Mouse (Mus musculus) embryo, embryonic 10 days (tissue): ENCODE results near the gene Gm42791.

Experiments
- DNase-seq: peaks from one replicate; pipeline ENCODE4 v3.0.0-alpha.2; 2015; ENCODE audit warnings: low spot score

The Gm42791 gene

DNA sequence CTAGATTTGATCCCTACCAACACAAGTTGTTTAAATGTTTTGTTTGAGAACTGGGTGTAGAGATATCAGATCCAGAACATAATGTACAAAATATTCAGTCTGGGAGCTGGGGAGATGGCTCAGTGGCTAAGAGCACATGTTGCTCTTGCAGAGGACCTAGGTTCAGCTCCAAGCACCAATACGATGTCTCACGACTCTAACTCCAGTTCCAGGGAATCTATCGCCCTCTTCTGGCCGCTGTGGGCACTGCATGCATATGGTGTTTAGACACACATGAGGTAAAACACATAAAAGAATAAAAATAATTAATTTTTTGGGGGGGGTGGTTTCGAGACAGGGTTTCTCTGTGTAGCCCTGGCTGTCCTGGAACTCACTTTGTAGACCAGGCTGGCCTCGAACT, 42.5 kb downstream of the Gm42791 start:
- DNase-seq = peak; percentile 51

GRCm38 (mm10) chr5:148951360-148951759, 43.6 kb downstream of the Gm42791 start:
- DNase-seq = no peak

DNA sequence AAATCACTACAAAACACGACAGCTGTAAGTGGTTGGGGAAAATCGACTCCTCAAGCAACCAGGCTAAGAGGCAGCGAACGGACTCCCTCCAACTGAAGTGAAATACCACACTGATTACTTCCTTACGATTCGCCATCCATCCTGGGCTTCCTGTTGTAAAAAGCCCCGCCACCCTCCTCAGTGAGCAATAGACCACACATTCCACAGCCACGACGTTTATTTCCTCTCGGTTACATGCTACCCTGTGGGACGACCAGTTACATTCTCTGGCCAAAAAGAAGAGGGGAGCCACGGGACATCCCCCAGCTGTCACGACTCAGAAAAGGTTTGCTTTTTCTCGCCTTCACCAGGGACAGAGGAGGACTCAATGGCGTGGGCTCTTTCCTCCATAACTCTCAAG, 44.9 kb downstream of the Gm42791 start:
- DNase-seq = peak; percentile 47

DNA sequence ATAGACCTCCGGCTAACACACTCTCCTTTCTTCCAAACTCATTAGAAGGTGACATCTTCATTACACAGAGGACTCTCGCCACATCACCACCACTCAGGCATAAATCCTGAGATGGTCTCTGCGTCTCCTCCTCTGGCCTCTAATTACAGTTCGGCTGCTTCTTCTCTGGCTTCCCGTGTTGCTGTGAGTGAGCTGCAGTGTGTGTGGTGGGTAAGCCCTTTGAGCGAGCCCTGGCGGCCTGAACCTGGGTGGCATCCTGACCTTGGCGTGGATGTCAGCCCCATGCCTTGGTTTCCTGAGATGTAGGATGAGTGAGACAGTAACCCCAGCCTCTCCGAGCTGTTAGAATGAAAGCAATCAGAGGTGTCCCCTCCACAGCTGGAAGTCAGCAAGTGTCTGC, 46.4 kb downstream of the Gm42791 start:
- DNase-seq = no peak

- DNase-seq = no peak
Measured at GRCm38 (mm10) chr5:148947412-148947811, 47.5 kb downstream of the Gm42791 start.

- peak; percentile 38 for DNase-seq
Measured at GRCm38 (mm10) chr5:148946787-148947186, 48.2 kb downstream of the Gm42791 start.

GRCm38 (mm10) chr5:148945735-148946134, 49.2 kb downstream of the Gm42791 start:
- DNase-seq = no peak

- peak; percentile 43 for DNase-seq
Measured at GRCm38 (mm10) chr5:148944024-148944423, 50.9 kb downstream of the Gm42791 start.

GRCm38 (mm10) chr5:148943444-148943843, 51.5 kb downstream of the Gm42791 start:
- DNase-seq = no peak

DNA sequence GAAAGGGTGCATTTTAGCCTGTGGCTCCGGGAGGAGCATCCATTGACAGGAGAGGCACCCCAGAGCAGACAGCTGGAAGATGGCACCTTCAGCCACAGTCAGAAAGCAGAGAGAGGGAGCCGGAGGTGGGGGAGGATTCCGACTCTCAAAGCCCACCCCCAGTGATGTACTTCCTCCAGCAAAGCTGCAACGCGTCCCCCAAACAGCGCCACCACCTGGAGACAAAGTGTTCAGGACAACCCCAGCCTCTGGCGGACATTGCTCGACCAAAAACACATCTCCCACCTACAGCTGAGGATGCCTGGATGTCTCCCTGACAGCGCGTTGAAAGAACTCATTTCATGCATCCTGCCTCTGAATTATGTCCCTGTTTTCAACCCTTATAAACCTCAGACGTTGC, 52.0 kb downstream of the Gm42791 start:
- no peak for DNase-seq

DNA sequence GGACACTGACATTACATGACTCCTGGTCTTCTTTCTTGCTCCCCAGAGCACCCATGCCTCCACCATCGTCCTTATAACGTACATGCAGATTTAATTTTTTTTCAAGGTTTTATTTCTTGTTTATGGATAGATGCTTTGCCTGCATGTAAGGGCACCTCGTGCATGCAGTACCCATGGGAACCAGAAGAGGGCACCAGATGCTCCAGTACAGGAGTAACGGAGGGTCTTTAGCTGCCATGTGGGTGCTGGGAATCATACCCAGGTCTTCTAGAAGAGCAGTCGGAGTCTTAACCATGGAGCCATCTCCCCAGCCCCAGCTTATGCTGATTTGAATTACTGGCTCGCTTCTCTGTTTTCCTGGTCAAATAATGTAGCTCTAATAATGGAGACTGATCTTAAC, 52.6 kb downstream of the Gm42791 start:
- DNase-seq = no peak

DNA sequence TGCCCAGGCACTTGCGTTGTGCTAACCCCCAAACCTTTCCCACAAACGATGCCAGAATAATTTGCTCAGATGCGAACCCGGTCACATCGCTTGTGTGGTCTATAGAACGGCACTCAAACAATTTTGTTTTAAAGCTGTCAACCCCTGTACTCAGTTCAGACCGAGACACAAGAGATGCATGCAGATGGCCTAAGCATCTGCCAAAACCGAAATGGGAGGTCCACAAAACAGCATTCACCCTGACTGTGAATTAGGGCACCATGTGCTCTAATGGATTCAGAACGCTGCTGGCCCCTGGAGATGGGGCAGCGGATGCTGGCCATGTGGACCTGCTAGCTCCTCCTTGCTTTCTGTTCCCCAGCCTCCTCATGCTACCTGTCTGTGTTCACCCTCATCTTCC, 53.1 kb downstream of the Gm42791 start:
- no peak for DNase-seq

DNA sequence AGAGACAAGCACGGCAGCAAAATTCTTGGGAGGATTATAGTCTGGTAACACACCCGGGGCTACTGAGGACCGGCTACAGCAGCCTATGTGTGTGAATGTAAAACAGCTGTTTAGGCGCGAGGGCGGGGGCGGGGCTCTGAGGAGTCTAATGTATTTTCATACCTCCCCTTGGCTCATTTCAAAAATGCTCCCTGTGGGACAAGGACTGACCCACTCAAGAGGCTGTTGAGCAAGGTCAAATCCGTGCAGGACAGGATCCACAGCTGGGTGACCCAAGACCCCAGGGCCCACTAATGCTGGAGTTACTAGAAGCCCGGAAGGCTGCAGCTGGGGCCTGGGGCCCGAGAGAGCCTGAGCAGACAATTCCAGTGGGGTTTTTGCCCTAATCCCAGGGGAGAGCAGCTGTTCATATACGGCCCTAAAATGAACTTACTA, 55.0 kb downstream of the Gm42791 start:
- no peak for DNase-seq

- DNase-seq = no peak
Measured at GRCm38 (mm10) chr5:148936516-148936951, 58.4 kb downstream of the Gm42791 start.

DNA sequence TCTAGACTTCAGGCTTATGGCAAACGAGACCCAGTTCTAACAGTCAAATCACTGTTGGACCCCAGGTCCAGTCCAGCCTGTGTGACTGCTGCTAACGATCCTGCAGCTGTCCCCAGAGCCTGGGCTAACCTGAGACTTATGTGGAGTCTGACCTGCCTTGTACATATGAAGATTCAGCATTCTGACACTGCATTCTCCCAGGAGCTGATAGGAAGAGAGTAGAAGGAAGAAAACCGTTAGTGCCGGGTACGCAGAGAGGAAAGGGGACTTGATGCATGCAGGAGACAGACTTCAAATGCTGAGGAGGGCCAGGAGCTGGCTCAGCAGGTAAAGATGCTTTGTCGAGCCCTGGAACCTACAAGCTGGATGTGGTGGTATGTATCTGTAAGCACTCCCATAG, 59.1 kb downstream of the Gm42791 start:
- DNase-seq = no peak

- DNase-seq = no peak
Measured at GRCm38 (mm10) chr5:148935071-148935821, 59.7 kb downstream of the Gm42791 start.

DNA sequence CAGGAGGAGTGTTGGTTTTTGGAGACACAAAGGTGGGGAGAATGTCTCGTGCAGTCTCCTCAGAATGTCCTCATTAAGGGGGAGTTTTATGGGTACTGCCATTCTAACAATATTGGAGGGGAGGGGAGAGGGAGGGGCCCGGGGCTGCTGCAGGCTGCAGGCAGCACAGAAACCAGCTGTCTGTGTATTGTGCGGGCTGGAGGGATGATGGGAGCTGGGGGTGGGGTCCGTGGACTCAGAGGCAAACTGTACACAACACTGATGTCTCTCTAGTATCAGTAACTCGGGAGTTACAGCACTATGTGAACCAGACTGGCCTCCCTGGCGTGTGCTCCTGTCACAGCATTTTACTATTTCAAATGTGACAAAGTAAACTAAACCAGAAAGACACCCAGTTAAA, 60.5 kb downstream of the Gm42791 start:
- DNase-seq = no peak

GRCm38 (mm10) chr5:148933767-148934166, 61.2 kb downstream of the Gm42791 start:
- DNase-seq = peak; percentile 52

DNA sequence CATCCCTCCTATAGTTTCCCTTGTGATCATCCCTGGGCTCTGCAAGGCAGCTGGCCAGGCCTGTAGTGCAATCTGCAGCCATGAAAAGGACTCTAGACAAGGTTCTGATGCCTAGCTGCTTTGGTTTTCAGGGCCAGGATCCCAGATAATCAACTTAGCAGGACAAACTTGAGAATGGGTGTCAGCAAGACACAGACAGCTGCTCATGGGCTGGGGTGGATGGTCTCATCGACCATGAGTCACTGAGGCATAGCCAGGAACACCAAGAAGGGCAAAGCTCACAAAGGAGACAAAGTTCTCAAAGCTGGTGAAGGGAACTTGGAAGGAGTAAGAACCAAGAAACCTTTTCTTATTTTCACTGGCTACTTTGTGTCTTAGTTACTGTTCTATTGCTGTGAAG, 63.6 kb downstream of the Gm42791 start:
- DNase-seq = no peak

GRCm38 (mm10) chr5:148929116-148929449, 65.9 kb downstream of the Gm42791 start, which contains the start of gene Katnal1:
Gene Katnal1 (minus strand): TSS chr5:148929320.
- DNase-seq = no peak

DNA sequence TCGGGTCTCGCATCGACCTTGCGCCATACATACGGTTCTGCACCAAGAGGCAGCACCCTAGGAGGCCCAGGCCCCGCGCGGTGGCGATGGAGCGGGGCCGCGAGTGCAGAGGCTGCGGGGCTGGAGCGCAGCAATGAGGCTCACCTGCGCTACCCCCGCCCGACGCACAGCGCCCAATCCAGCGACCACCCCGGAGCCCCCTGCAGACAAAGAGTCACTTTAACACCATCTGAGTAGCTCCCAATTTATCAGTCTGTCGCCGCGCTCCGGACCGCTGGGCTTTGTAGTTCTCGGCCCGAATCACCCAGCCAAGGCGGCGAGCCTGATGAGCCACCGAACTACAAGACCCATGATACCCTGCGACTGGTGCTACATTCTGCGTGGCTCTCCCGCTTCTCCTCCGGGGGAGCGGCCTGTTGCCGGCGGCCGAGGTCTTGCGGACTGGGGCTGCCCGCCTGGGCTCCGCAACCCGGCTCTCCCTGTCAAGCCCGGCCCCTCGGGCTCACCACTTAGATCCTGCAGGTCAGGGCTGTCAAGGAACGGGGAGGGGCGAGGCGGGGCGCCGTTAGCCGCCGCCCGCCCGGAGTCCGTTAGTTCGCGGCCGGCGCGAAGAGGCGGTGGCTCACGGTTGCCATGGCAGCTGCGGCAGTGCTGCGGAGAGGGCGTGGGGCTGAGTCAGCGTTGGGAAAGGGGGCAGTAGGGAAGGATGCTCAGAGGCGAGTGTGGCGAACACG, 66.4 kb downstream of the Gm42791 start:
- DNase-seq = peak; percentile 99

- no peak for DNase-seq
Measured at GRCm38 (mm10) chr5:148927717-148928223, 67.2 kb downstream of the Gm42791 start.

DNA sequence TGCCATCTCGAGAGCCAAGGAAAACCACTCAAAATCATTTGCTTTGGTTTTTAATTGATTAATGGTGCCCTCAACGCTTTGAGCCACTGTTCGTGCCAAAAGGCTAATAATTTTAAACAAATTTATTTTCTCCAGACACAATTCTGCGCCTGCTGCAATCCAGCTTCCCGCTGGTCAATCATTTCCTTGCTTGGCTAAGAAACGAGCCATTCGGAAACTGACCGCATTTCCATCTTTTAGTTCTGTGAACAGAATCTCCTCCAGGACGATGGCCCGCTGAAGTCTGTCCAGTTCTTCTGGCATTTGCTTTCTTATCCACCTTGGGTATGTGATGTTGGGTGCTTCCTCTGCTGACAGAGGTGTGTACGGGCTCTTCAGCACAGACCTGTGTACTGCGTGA, 70.4 kb downstream of the Gm42791 start:
- DNase-seq = no peak
